Mouse (Mus musculus) layer of hippocampus, postnatal 25 days (tissue): Measurements from ENCODE around the gene Sh3bp5. TPM values are rescaled to one million over a fixed set of nuclear protein-coding genes. Genes with fewer than 3 reads are reported as not detected.
"Not testable (repeated sequence)": the region's sequence is repeated elsewhere in the genome, so short reads cannot be mapped to it uniquely, and the experiment has no call there.

Experiments
- DNase-seq, 2 experiments: peaks; one replicate each; pipeline ENCODE4 v3.0.0; 2022; ENCODE audit warnings: mixed read lengths in 2 of 2, low spot score in 1 of 2; ENCODE audit errors: extremely low spot score in 1 of 2
- total RNA-seq, 2 experiments: library from RNA; stranded (reverse); gene quantifications; 2 replicates each; pipeline ENCODE4 v1.2.3; 2021

The Sh3bp5 gene
- total RNA-seq: 100 to 1,000 TPM; 135 to 147 TPM

DNA sequence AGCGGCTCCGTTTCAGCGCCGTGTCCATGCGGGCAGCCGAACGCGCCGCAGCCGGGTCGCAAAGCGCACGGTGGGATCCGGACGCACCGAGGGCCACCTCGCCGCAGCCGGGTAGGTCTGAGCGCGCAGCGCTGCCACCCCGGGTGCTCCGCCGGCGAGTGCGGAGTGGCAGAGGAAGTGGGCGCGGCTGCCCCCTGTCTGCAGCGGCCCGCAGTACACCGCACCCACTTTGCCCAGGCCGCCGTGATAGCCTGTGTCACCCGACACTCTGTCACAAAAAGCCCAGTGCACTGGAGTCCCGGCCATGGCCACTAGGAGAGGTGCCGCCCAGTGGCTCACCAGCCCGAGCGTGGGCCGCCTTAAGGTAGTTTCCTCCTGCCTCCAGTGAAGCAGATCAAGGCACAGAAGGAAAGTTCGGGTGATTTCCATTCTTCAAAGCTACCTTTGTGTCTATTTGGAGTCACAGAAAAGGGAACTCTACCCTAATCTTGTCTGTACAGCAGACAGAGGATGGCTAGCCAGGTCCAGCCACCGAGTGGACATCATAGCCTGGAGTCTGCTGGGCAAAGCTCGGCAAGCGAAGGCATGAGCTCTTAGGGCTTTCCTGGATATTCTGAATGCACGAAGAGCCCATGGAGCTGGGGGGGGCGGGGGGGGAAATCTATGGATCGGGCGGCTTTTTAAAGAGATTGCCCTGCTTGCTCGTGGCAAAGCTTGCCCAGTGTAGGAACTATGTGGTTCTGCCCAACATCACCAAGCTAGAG is at the start of gene Sh3bp5:
TSS of gene Sh3bp5 (minus strand) at position 149 of the 764 bp plus-strand sequence.
- peak; percentile 91 to 94 for DNase-seq

DNA sequence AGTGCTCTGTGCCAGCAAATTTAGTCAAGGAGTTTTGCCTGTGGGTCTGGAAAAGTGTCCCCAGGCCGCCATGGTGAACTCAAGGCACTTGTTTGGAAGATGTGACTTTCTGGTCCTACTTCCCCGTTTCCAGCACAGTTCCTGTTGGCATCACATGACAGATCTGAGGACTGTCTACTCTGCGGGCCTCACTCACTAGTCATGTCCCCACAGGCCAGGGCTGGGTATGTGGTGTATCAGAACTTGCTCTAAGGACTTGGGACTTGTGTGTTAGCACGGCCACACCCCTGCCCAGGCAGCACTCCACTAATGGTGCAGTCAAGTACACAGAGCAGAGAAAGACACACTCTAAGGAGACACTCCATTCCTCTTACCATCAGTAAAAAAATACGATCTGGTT is 46.5 kb upstream of the Sh3bp5 start:
- DNase-seq: no peak

DNA sequence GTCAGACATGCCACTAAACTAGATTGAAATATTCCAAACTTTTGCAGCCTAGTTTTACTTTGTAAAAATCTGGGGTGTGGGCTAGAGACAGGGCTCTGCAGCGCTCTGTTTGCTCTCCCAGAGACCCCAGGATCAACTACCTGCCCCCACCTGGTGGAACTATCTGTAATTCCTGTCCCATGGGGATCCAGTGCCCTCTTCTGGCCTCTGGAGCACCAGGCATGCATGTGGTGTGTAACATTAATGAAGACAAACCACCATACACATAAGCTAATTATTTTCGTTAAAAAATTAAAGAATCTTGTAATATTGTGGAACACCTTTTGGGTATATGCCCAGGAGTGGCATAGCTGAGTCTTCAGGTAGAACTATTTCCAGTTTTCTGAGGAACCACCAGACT is 37.4 kb upstream of the Sh3bp5 start:
- no peak for DNase-seq

DNA sequence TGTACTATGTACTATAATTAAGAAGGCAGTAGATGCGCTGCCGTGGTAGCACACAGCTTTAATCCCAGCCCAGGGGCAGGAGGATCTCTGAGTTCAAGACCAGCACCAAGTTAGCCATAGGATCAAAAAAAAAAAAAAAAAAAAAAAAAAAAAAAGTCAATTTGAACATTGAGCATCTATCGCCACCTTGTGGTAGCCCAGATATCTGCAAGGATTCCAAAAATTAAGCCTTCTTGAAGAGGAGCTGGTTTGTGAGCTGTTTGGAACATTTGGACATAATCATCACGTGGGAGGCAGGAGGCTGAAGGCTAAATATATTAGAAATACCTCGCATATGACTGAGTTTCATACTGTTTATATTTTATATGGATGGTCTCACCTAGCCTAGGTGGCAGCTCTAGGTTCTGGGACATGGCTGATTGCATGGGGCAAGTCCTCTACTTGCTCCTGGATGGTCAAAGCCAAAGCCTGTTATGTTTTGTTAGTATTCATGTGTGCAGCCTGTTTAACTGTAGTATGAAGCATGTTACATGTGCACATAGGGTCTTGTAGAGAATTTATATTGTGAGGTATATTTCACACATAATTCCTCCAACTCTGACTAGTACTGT is 36.7 kb upstream of the Sh3bp5 start:
- peak in 1 of 2 experiments; percentile 72 for DNase-seq

DNA sequence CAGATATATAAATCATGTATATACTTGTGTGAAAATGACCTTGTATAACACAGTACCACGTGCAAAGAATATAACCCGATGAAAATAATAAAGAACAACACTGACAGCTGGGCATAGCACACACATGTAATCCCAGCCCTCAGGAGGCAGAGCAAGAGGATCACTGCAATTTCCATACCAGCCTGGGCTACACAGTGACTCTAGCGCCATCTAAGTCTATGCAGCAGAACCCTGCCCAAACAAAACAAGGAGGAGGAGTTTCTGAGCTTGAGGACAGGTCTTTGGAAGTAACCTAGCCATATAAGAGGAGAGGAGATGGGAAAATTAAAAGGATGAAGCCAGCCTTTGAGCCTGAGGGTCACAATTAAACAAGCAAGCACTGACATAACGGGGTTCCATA is 33.8 kb upstream of the Sh3bp5 start:
- DNase-seq: no peak

DNA sequence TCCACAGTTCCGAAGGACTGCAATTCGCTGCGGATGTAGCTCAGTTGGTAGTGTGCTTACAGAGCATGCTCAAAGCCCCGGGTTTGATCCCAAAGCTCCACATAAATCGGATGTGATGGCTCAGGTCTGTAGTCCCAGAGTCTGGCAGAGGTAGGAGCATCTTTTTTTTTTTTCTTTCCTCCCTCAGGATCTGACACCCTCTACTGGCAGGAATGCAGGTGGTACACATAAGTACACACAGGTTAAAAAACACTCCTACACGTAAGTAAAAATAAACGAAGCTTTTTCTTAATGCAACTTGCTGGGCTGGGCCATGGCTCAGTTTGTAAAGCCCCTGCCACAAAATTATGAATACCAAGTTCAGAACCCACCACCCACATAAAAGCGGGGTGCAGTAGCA is 28.3 kb upstream of the Sh3bp5 start:
- no peak for DNase-seq

DNA sequence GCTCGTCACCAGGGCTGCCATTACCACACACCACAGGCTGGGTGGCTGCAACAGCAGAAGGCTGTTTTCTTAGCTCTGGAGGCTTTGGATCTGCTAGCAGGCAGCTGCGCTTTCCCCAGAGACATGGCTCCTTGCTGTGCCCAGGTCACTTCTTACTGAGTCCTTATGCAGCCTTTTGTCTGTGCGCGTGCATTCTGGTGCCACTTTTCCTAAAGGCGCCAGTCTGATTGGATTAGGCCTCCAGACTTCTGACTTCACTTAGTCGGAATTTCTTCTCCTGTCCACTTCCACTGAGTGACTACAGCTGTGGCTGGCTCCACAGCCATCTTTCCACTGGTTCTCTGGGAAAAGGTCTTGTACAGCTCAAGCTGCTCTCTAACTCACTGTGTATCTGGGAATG is 27.0 kb upstream of the Sh3bp5 start:
- DNase-seq: no peak

DNA sequence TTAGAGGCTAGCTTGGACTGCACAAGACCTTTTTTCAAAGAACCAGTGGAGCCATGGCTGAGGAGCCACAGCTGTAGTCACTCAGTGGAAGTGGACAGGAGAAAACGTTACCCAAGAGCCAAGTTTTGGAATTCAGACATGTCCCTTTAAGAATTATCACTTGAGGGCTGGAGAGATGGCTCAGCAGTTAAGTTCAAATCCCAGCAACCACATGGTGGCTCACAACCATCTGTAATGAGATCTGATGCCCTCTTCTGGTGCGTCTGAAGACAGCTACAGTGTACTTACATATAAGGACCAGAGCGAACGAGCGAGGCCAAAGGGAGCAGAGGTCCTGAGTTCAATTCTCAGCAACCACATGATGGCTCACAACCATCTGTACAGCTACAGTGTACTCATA is 26.3 kb upstream of the Sh3bp5 start:
- DNase-seq: not testable (repeated sequence)

DNA sequence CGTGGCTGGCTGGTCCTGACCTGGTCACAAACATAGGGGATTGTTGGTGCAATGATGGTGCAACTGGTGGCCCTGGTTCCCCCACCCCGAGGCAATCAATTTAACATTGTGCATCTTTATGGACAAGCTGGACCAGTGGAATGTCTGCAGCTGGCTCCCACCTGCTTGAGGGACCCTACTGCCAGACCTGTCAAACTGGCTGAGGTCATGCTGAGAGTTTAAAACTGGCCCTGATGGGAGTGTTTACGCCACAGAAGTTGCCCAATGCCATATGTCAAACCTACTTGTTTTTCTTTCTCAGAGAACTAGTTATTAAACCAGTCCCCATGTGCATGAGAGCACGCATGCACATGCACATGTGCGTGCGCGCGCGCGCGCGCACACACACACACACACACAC is 22.1 kb upstream of the Sh3bp5 start:
- DNase-seq: no peak

DNA sequence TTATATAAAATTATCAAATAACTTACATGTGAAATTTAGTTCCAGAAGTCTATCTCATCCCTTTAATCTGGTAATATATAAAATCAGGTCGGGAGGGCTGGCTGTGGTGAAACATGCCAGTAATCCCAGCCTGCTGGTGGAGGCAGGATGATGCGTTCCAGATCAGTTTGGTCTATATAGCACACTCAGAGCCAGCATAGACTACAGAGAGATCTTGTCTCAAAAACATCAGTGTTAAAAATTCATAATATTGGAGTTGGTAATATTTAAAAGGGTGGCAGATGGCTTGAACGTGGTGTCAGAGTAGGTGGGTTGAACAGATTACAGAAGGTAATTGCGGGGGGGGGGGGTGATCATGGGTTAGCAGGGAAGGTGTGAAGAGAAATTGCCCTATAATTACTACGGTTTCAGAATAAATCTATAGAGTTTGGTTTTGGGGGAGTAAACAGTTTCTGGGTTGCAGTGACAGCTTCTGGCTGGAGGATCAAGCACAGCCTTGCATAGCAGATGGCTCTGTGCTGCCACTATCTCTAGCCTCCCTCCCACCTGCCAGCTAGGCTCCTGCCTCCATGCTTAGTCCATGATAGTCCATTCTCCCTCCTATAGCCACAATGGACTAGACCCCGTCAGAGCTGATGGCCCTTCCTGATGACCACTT is 20.3 kb upstream of the Sh3bp5 start:
- DNase-seq: no peak

DNA sequence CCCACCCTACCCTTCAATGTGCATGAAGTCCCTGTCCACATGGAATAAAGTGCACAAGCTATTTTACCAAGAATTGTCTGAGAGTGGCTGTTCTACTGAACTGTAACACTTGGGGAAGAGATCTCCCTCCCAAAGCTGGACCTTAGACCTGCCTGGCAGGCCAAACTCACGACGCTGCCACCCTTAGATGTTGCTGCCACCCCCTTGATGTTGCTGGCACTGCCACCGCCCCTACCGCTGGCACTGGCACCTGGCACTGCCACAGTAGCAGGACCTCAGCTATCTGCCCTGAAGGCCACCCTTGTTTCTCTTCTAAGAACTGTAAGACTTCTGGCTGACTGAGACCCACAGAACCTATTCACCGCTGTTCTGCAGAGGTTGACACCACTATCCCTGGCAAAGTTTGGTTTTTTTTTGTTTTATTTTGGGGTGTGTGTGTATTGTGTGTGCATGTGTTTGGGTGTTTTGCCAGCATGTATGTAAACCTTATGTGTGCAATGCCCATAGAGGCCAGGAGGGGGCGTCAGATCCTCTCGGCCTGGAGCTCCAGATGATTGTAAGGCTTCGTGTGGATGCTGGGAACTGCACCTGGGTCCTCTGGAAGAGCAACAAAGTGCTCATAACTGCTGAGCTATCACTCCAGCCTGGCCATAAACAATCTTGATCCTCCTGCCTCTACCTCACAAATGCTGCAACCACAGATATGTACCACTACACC is 19.1 kb upstream of the Sh3bp5 start:
- DNase-seq: no peak

DNA sequence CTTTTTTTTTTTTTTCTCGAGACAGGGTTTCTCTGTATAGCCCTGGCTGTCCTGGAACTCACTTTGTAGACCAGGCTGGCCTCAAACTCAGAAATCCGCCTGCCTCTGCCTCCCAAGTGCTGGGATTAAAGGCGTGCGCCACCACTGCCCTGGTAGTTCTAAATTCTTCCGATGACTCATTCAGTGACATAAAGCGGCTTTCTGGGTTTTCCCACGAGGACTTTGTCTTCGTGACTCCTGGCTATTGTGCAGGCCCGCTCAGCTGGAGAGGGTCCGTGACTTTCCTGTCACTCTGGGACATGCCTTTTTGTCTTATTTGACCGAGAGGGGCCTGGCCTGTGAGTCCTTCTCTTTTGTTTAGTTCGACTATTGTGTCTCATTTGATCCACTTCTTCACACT is 18.1 kb upstream of the Sh3bp5 start:
- not testable (repeated sequence) for DNase-seq

DNA sequence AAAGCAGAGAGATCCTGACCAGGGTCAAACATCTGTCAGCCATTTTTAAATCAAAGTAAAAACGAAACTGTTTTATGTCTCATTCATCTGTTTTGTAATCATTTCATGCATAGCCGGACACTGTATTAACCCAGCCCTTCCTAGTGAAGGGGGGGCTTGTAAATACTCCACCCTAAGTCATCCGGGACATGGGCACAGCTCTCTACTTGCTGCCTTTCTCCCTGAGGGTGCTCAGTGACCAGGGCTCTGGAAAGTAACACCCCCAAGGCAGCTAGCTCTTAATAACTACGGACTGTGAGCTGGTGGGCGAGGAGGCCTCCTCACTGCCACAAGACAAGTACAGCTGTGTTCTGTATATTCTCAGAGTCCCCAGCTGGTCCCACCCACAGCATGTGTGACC is 13.1 kb upstream of the Sh3bp5 start:
- no peak for DNase-seq

DNA sequence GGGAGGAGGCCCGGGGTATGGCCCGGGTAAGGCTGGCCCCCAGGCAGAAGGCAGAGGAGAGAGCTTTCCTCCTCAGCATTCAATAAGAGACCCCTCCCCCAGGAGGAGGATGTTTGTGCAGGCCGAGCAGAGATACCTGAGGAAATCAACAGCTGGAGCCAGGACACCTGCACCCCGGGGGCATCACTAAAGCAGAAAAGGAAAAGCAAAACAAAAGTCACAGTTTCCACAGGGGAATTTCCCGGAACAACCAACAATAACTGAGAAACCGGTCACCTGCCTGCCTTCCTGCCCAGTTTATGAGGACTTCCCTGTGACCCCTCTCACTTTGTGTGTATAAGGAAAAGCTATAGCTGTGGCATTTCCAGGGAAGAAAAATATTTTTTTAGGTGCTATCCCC is 7.7 kb upstream of the Sh3bp5 start:
- no peak for DNase-seq

DNA sequence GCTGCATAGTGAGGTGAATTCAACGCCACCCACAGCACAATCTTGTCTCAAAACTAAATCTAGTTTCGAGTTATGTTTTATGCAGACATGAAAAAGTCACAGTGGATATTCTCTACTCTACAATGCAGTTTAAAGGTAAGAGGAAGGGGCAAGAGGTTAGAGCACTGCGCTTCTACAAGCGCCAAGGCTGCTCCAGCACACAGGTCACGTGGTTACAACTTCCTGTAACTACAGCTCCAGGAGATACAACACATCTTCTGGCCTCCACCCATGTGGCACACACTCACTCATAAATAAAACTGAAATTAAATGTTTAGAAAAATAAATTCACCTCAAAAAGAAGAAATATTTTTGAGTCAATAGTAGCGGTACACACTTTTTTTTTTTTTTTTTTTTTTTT is 4.8 kb upstream of the Sh3bp5 start:
- no peak for DNase-seq

DNA sequence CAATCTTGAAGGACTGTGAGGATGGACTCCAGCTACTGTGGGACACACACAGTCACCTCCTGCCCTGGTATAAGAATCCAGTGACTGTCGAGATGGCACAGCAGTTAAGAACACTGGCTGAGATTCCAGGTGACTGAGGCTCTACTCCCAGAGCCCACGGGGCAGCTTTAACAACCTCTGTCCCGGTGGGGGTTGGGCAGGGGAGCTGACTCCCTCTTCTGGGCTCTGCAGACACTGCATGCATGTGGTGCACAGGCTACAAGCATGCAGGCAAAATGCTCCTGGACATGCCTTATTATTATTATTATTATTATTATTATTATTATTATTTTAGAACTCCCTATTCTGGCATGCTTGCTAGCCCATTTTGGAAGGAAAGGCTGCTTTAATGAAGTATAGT is 4.4 kb upstream of the Sh3bp5 start:
- no peak for DNase-seq

DNA sequence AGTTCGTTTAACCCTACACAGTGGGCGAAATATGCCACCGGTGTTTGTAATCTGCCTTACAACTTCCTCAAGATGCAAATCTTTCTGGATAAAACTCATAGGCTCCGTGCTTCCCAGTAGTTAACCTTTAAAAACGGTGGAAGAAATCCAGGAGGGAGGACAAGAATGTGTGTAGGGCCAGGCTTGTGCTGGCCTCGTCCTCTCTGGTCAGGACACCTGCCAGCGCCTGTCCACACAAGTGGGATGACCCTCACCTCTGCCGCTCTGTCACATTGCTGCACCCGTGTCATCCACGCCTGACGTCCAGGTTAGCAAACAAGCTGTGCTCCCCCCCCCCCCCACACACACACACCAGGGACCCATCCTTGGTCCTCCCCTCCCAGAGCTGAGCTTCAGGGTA is 3.4 kb upstream of the Sh3bp5 start:
- DNase-seq: no peak

DNA sequence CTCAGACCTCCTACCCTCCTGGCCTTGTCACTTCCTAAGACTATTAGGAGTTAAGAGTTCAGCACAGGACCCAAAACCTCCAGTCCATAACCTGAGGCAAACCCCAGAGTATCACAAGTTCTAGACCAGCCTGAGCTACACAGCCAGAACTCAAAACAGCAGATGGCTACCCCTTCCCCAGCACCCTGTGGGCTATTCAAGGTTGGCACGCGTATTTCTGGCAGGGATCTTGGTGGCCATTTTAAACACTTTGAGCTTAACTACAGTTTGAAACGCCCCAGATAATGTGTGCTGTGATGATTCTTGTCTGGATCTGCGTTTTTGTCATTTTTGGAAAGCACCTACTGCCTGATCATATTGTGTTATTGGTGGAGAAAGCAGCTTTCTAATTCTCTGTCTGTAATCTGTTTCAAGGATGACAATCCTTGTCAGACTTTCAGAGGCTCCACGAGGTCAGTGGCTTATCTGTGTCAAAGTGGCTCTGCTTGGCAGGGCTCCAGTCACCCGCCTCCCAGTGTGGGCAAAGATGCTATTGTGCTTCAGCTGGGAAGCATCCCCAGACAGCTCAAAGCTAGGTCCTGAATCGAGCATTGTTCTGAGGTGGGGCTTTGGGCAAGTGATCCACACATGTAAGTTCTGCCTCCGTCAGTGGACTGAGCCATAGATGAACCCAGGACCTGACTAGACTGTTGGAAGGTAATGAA is 2.1 kb upstream of the Sh3bp5 start:
- DNase-seq: no peak

DNA sequence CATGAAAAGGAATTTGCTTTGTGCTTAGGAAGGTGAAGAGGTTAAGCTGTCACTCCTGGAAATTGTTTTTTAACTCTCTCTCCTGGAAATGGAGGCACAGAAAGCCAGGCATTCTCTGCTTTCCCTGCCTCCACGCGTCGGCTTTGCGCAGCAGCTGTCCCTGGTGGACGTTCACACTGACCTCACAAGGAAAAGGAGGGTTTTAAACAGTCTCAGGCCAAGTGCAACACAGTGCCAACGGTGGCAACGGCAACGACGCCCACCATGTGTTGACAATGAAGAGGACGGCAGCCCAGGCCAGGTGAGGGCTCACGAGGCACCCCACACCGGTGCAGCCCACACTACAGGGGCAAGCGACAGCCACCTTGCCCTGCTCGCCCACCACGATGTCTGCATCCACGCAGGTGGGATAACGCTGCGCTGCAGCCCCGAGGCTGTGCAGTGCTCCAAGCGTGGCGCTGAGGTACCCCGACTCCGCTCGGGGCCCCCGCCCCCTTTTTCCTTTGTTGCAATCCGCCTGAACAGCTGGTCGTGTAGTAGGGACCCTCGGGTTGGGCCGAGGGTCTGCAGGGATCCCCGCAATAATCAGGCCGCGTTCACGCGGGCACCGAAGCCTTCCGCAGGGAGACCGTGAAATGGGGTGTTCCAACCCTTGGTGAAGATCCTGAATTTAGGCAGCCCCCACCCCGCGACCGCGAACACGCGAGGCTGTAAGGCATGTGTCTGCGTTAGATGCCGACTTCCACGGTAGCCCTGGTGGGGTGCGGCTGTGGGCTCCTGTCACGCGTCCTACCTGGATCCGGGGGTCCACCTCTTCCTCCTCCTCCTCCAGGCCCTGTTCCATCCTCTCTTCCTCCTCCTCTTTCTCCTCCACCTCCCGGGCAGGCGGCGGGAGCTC is 611 bp downstream of the Sh3bp5 start:
- peak; percentile 40 to 63 for DNase-seq

DNA sequence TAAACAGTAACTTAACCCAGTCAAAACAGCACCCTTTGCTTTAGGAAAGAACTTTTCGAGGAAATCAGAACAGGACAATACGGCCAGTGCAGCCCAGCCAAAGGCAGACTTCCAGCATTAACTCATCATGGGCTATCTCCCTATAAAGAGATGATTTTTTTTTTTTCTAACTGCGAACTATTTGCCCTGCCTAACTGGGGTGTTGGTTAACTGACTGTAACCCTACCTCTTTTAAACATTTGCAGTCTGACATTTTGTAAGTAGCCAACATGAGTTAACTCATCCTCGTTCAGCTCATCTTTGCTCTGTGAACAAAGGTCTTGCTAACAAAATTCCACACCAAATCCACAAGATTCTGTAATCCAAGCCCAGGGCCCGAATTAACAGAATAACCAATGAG is 1.5 kb downstream of the Sh3bp5 start:
- no peak for DNase-seq
